Mouse (Mus musculus) MEL (cell line): Measurements from ENCODE around the gene Clrn2. TPM values are rescaled to one million over a fixed set of nuclear protein-coding genes. Genes with fewer than 3 reads are reported as not detected.

Experiments used
- DNase-seq: peaks from one replicate; pipeline ENCODE4 v3.0.0; 2011; ENCODE audit warnings: low read depth, low spot score
- H3K27ac ChIP-seq: 2 replicates; pipeline ENCODE4 v1.5.1; 2012; ENCODE audit warnings: low read depth, mild to moderate bottlenecking, control low read depth, low read length, moderate library complexity; ENCODE audit not compliant: control insufficient read depth
- H3K27me3 ChIP-seq, 2 experiments: fragments of 150-350 bp in 1 of 2; sonication (generic) in 1 of 2; 2 replicates each; pipeline ENCODE4 v1.6.1; 2012; ENCODE audit warnings: low read length in 2 of 2, mild to moderate bottlenecking in 2 of 2, improper control_type of control experiment in 1 of 2, moderate library complexity in 1 of 2; ENCODE audit not compliant: insufficient read depth in 2 of 2, control insufficient read depth in 1 of 2
- H3K36me3 ChIP-seq, 2 experiments: 2 replicates each; pipeline ENCODE4 v1.6.1; 2012 to 2014; ENCODE audit warnings: low read length in 2 of 2, improper control_type of control experiment in 1 of 2, inconsistent platforms in 1 of 2, mild to moderate bottlenecking in 1 of 2; ENCODE audit not compliant: insufficient read depth in 2 of 2, control insufficient read depth in 1 of 2
- H3K4me1 ChIP-seq, 2 experiments: fragments of 150-350 bp in 1 of 2; sonication (generic) in 1 of 2; 2 replicates each; pipeline ENCODE4 v1.6.1; 2012; ENCODE audit warnings: low read length in 2 of 2, improper control_type of control experiment in 1 of 2, mild to moderate bottlenecking in 1 of 2; ENCODE audit not compliant: insufficient read depth in 2 of 2, control insufficient read depth in 1 of 2
- H3K4me3 ChIP-seq, 2 experiments: fragments of 150-350 bp in 1 of 2; sonication (generic) in 1 of 2; 2 replicates each; pipeline ENCODE4 v1.5.1; 2012; ENCODE audit warnings: low read depth in 2 of 2, low read length in 2 of 2, mild to moderate bottlenecking in 2 of 2, moderate library complexity in 2 of 2, control low read depth in 1 of 2, improper control_type of control experiment in 1 of 2; ENCODE audit not compliant: control insufficient read depth in 1 of 2, insufficient read depth in 1 of 2
- H3K79me2 ChIP-seq: 2 replicates; pipeline ENCODE4 v1.6.1; 2012; ENCODE audit warnings: mild to moderate bottlenecking, low read length, moderate library complexity; ENCODE audit not compliant: control insufficient read depth, poor library complexity, insufficient read depth
- H3K9ac ChIP-seq: 2 replicates; pipeline ENCODE4 v1.6.1; 2012; ENCODE audit warnings: low read depth, mild to moderate bottlenecking, control low read depth, low read length, moderate library complexity; ENCODE audit not compliant: control insufficient read depth, poor library complexity, severe bottlenecking
- H3K9me3 ChIP-seq: fragments of 150-350 bp; sonication (generic); replicated peaks from 2 replicates; pipeline ENCODE4 v1.6.1; 2012; ENCODE audit warnings: mild to moderate bottlenecking, low read length, improper control_type of control experiment, moderate library complexity; ENCODE audit not compliant: insufficient read depth
- BHLHE40 ChIP-seq: IDR thresholded peaks from 2 replicates; pipeline ENCODE4 v1.6.1; 2012; ENCODE audit warnings: low read depth, mild to moderate bottlenecking, inconsistent platforms, low read length, improper control_type of control experiment, borderline replicate concordance
- CTCF ChIP-seq, 3 experiments: IDR thresholded peaks in 2 of 3; conservative IDR thresholded peaks in 1 of 3; 2 replicates each; pipeline ENCODE4 v1.5.1; 2011 to 2012; ENCODE audit warnings: low read length in 3 of 3, low read depth in 2 of 3, mild to moderate bottlenecking in 2 of 3, improper control_type of control experiment in 1 of 3, inconsistent platforms in 1 of 3, mixed read lengths in 1 of 3, moderate library complexity in 1 of 3; ENCODE audit not compliant: control insufficient read depth in 1 of 3, insufficient read depth in 1 of 3, poor library complexity in 1 of 3, severe bottlenecking in 1 of 3
- E2F4 ChIP-seq: IDR thresholded peaks from 2 replicates; pipeline ENCODE4 v1.6.1; 2011; ENCODE audit warnings: low read depth, low read length, improper control_type of control experiment, borderline replicate concordance
- ELF1 ChIP-seq: IDR thresholded peaks from 2 replicates; pipeline ENCODE4 v1.6.1; 2014; ENCODE audit warnings: low read depth, mild to moderate bottlenecking, inconsistent platforms, low read length, improper control_type of control experiment, moderate library complexity
- EP300 ChIP-seq, 2 experiments: IDR thresholded peaks; 2 replicates each; pipeline ENCODE4 v1.6.1; 2011; ENCODE audit warnings: improper control_type of control experiment in 2 of 2, low read length in 2 of 2, low read depth in 1 of 2, mild to moderate bottlenecking in 1 of 2
- ETS1 ChIP-seq: IDR thresholded peaks from 2 replicates; pipeline ENCODE4 v1.6.1; 2012; ENCODE audit warnings: low read depth, mild to moderate bottlenecking, inconsistent platforms, low read length, improper control_type of control experiment, moderate library complexity
- HCFC1 ChIP-seq: IDR thresholded peaks from 2 replicates; pipeline ENCODE4 v1.6.1; 2012; ENCODE audit warnings: low read depth, mild to moderate bottlenecking, inconsistent platforms, low read length, improper control_type of control experiment, moderate library complexity
- JUND ChIP-seq: IDR thresholded peaks from 2 replicates; pipeline ENCODE4 v1.6.1; 2011; ENCODE audit warnings: low read depth, mild to moderate bottlenecking, improper control_type of control experiment, low read length
- KAT2A ChIP-seq: conservative IDR thresholded peaks from 2 replicates; pipeline ENCODE4 v1.6.1; 2012; ENCODE audit warnings: low read depth, low read length, improper control_type of control experiment, inconsistent platforms
- MAX ChIP-seq: IDR thresholded peaks from 2 replicates; pipeline ENCODE4 v1.6.1; 2011; ENCODE audit warnings: low read length, improper control_type of control experiment
- MAZ ChIP-seq: IDR thresholded peaks from 2 replicates; pipeline ENCODE4 v1.6.1; 2012; ENCODE audit warnings: low read depth, mild to moderate bottlenecking, inconsistent platforms, low read length, improper control_type of control experiment
- MXI1 ChIP-seq: IDR thresholded peaks from 2 replicates; pipeline ENCODE4 v1.6.1; 2011; ENCODE audit warnings: mild to moderate bottlenecking, low read depth, low read length, improper control_type of control experiment
- MYB ChIP-seq: IDR thresholded peaks from 2 replicates; pipeline ENCODE4 v1.6.1; 2011; ENCODE audit warnings: mild to moderate bottlenecking, low read depth, low read length, improper control_type of control experiment
- MYC ChIP-seq: IDR thresholded peaks from 2 replicates; pipeline ENCODE4 v1.6.1; 2011; ENCODE audit warnings: low read depth, mild to moderate bottlenecking, low read length, improper control_type of control experiment, moderate library complexity
- NELFE ChIP-seq: IDR thresholded peaks from 2 replicates; pipeline ENCODE4 v1.6.1; 2011; ENCODE audit warnings: low read depth, low read length, improper control_type of control experiment
- POLR2A ChIP-seq, 2 experiments: IDR thresholded peaks; 2 replicates each; pipeline ENCODE4 v1.6.1; 2011 to 2012; ENCODE audit warnings: low read length in 2 of 2, mild to moderate bottlenecking in 2 of 2, control low read depth in 1 of 2, improper control_type of control experiment in 1 of 2, low read depth in 1 of 2, moderate library complexity in 1 of 2; ENCODE audit not compliant: control insufficient read depth in 1 of 2, insufficient read depth in 1 of 2, poor library complexity in 1 of 2
- POLR2AphosphoS2 ChIP-seq: IDR thresholded peaks from 2 replicates; pipeline ENCODE4 v1.6.1; 2011; ENCODE audit warnings: low read length, improper control_type of control experiment
- RAD21 ChIP-seq: IDR thresholded peaks from 2 replicates; pipeline ENCODE4 v1.6.1; 2011; ENCODE audit warnings: mild to moderate bottlenecking, low read depth, low read length, improper control_type of control experiment
- SIN3A ChIP-seq: IDR thresholded peaks from 2 replicates; pipeline ENCODE4 v1.6.1; 2012; ENCODE audit warnings: low read length, improper control_type of control experiment, inconsistent platforms
- TAL1 ChIP-seq: IDR thresholded peaks from 2 replicates; pipeline ENCODE4 v1.6.1; 2012; ENCODE audit warnings: mild to moderate bottlenecking, inconsistent platforms, low read length, moderate library complexity, mixed read lengths
- TBP ChIP-seq: IDR thresholded peaks from 2 replicates; pipeline ENCODE4 v1.8.0; 2011; ENCODE audit warnings: low read depth, low read length, improper control_type of control experiment
- TCF12 ChIP-seq: IDR thresholded peaks from 2 replicates; pipeline ENCODE4 v1.6.1; 2014; ENCODE audit warnings: low read depth, mild to moderate bottlenecking, inconsistent platforms, low read length, improper control_type of control experiment, moderate library complexity
- USF2 ChIP-seq, 2 experiments: IDR thresholded peaks; 2 replicates each; pipeline ENCODE4 v1.6.1; 2011 to 2012; ENCODE audit warnings: improper control_type of control experiment in 2 of 2, low read length in 2 of 2, borderline replicate concordance in 1 of 2, inconsistent platforms in 1 of 2, low read depth in 1 of 2, mild to moderate bottlenecking in 1 of 2; ENCODE audit not compliant: insufficient read depth in 1 of 2
- ZMIZ1 ChIP-seq: IDR thresholded peaks from 2 replicates; pipeline ENCODE4 v1.6.1; 2012; ENCODE audit warnings: low read depth, mild to moderate bottlenecking, inconsistent platforms, low read length, improper control_type of control experiment, moderate library complexity
- ZNF384 ChIP-seq: IDR thresholded peaks from 2 replicates; pipeline ENCODE4 v1.6.1; 2012; ENCODE audit warnings: low read depth, mild to moderate bottlenecking, inconsistent platforms, low read length, improper control_type of control experiment
- polyA plus RNA-seq, 2 experiments: library from polyadenylated mRNA; stranded (reverse) in 1 of 2; unstranded in 1 of 2; fragments of >175 nt in 1 of 2; fragments of >200 nt in 1 of 2; gene quantifications; 2 replicates each; pipeline versions ENCODE4 v1.2.1 to v1.2.4; 2012; ENCODE audit warnings: low replicate concordance in 2 of 2, low read depth in 1 of 2; ENCODE audit not compliant: insufficient read length in 2 of 2, insufficient read depth in 1 of 2, missing spikeins in 1 of 2
- total RNA-seq: library from RNA; depleted of rRNA; stranded (reverse); fragments of 300-350 nt; gene quantifications from 2 replicates; pipeline ENCODE4 v1.2.3, GENCODE M21; 2012

Clrn2 gene
- total and polyA plus RNA-seq, 3 experiments = not detected

- Histone ChIP-seq H3K4me1 (no peaks in the 10 kb centered on the region), H3K9me3 (no peaks in the 10 kb centered on the region), H3K9ac (no peak overlapping the region), H3K4me3 (no peak overlapping the region), H3K27ac (no peak overlapping the region), H3K27me3 (peaks cover 3 to 6% of the 10 kb centered on the region in 2 experiments), H3K36me3 (no peaks in the 10 kb centered on the region), H3K79me2 (no peaks in the 10 kb centered on the region)
- TF ChIP-seq HCFC1 (no peak), POLR2A (IDR thresholded peaks at IDR 0.05; ENCODE audit: control insufficient read depth in 1 of 2, insufficient read depth in 1 of 2, low read depth in 1 of 2, low read length in 2 of 2, poor library complexity in 1 of 2) (no peak), JUND (no peak), POLR2AphosphoS2 (no peak), MAX (no peak), ZNF384 (no peak), MYB (no peak), MXI1 (no peak), TCF12 (no peak), KAT2A (no peak), E2F4 (no peak), ELF1 (no peak)
- DNase-seq = no peak
Observed at GRCm38 (mm10) chr5:45472880-45473450, 19.4 kb downstream of the Clrn2 start.

- no peak for TF ChIP-seq ETS1
- no peak for TF ChIP-seq TCF12
- Histone ChIP-seq H3K27me3 (peaks cover 3 to 9% of the 10 kb centered on the region in 2 experiments), H3K4me3 (no peak overlapping the region), H3K4me1 (no peaks in the 10 kb centered on the region), H3K36me3 (no peaks in the 10 kb centered on the region), H3K9me3 (no peaks in the 10 kb centered on the region), H3K9ac (no peak overlapping the region), H3K79me2 (no peaks in the 10 kb centered on the region), H3K27ac (no peak overlapping the region)
- no peak for DNase-seq
Observed at GRCm38 (mm10) chr5:45473521-45473920, 20.0 kb downstream of the Clrn2 start.

- Histone ChIP-seq H3K27me3 (peaks cover 3 to 10% of the 10 kb centered on the region in 2 experiments), H3K27ac (no peak overlapping the region), H3K79me2 (no peaks in the 10 kb centered on the region), H3K4me1 (no peaks in the 10 kb centered on the region), H3K9me3 (no peaks in the 10 kb centered on the region), H3K9ac (no peak overlapping the region), H3K4me3 (no peak overlapping the region), H3K36me3 (no peaks in the 10 kb centered on the region)
- peak; percentile 89 for DNase-seq
- TF ChIP-seq SIN3A = peak; percentile 66
- no peak for TF ChIP-seq ZMIZ1
- no peak for TF ChIP-seq ETS1
- no peak for TF ChIP-seq TAL1
- TF ChIP-seq TBP = no peak
- no peak for TF ChIP-seq TCF12
- TF ChIP-seq MAZ = 0 out of 2 replicates have a peak, but pooled peaks have one; percentile 30
- TF ChIP-seq KAT2A = no peak
- TF ChIP-seq BHLHE40 = no peak
- TF ChIP-seq MAX = peak; percentile 45; the same call in 1 of the 2 replicates
- TF ChIP-seq MYC = peak; percentile 74; the same call in 1 of the 2 replicates
- peak; percentile 34 to 98 (median 90) for TF ChIP-seq CTCF (IDR thresholded peaks at IDR 0.05 in 2 of 3, conservative IDR thresholded peaks at IDR 0.05 in 1 of 3; ENCODE audit: control insufficient read depth in 1 of 3, insufficient read depth in 1 of 3, low read depth in 2 of 3, low read length in 3 of 3, poor library complexity in 1 of 3, severe bottlenecking in 1 of 3)
- TF ChIP-seq ZNF384 = no peak
- no peak for TF ChIP-seq E2F4
- peak; percentile 99 for TF ChIP-seq RAD21
- no peak for TF ChIP-seq USF2 (IDR thresholded peaks at IDR 0.05; ENCODE audit: borderline replicate concordance in 1 of 2, insufficient read depth in 1 of 2, low read depth in 1 of 2, low read length in 2 of 2)
- no peak for TF ChIP-seq NELFE
- TF ChIP-seq EP300 (IDR thresholded peaks at IDR 0.05; ENCODE audit: low read depth in 1 of 2, low read length in 2 of 2) = no peak
- no peak for TF ChIP-seq ELF1
- TF ChIP-seq MYB = no peak
Observed at GRCm38 (mm10) chr5:45474215-45474614, 20.7 kb downstream of the Clrn2 start.
